Mouse (Mus musculus): ENCODE data around the gene Neu1. TPM values are rescaled to one million over a fixed set of nuclear protein-coding genes. Genes with fewer than 3 reads are reported as not detected.
"Not testable (repeated sequence)": the region's sequence is repeated elsewhere in the genome, so short reads cannot be mapped to it uniquely, and the experiment has no call there.

Gene Neu1
- total RNA-seq, 2 experiments from 2014 or later = 8.0 to 8.5 TPM

DNA sequence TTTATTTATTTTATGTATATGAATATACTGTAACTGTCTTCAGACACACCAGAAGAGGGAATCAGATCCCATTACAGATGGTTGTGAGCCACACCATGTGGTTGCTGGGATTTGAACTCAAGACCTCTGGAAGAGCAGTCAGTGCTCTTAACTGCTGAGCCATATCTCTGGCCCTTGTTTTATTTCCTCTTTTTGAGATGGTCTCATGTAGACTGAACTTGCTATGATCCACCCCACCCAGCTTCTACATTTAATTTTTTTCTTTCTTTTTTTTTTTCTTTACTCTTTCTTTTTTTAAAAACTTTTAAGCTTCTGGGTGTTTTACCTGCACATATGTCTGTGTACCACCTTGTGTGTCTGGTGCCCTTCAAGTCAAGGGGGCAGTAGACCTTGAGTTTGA, 30.2 kb upstream of the Neu1 start:
- DNase-seq; intact Hi-C loops (cut with DNase I): not testable (repeated sequence)

DNA sequence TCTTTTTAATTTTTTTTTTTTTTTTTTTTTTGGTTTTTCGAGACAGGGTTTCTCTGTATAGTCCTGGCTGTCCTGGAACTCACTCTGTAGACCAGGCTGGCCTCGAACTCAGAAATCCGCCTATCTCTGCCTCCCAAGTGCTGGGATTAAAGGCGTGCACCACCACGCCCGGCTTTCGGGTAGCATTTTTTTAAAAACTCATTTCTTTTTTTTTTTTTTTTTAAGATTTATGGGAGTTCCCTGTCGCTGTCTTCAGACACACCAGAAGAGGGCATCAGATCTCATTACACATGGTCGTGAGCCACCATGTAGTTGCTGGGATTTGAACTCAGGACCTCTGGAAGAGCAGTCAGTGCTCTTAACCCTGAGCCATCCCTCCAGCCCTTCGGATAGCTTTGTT, 29.1 kb upstream of the Neu1 start:
- DNase-seq; intact Hi-C loops (cut with DNase I): not testable (repeated sequence)

DNA sequence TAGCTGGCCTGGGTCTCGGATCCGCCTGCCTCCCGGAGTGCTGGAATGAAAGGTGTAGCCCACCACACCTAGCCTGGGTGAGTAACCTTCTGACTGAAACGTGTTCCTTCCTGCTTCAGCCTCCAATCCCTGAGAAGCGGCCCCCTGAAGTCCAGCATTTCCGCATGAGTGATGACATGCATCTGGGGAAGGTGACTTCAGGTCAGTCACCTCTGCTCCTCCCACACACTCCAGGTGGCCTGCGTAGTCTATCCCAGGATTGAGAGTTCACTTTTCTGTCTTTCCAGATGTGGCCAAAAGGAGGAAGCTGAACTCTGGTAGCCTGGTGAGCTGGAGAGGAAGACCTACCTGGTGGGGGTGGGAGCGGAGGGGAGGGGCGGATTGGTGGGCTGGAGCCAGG, 28.2 kb upstream of the Neu1 start:
- DNase-seq = no peak
- intact Hi-C loops (cut with DNase I) = no loop called here

DNA sequence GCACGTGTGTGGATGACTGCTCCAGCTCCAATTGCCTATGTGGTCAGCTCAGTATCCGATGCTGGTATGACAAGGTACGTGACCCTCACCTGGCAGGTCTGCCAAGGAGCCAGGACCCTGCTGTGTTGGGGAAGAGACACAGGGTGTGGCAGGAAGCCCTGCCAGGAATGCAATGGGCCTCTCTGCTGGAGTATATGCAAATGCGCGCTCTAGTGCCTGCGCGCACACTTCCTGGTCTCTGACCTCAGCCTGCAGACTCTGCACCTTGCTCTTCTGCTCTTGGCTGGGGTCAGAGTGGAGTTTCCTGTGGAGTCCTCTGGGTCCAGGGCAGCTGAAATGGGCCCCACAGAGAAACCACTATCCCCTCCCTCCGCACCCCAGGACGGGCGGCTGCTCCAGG, 20.1 kb upstream of the Neu1 start:
- intact Hi-C loops (cut with DNase I) = no loop called here
- no peak for DNase-seq

DNA sequence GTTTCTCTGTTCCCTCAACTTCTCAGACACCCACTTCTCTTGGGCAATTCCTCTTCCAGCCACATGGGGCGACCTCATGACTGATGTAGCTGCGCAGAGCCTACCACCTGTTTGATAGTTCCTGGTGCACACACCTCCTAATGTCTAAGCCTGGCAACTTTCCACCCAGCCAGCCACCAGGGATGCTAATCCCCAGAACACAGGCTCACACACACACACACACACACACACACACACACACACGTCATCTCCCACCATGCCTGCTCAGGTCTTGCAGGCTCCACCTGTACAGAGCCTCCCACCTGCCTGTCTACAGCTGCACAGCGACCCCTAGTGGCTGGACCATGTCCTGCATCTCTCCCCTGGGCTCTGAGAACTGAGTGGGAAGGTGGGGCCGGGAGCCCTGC, 19.1 kb upstream of the Neu1 start:
- intact Hi-C loops (cut with DNase I) = loop anchor here (1.0 kb wide), 1 partner anchor 58 kb away; no protein-coding TSS in a partner anchor
- peak in 1 of 2 experiments; percentile 75 for DNase-seq

DNA sequence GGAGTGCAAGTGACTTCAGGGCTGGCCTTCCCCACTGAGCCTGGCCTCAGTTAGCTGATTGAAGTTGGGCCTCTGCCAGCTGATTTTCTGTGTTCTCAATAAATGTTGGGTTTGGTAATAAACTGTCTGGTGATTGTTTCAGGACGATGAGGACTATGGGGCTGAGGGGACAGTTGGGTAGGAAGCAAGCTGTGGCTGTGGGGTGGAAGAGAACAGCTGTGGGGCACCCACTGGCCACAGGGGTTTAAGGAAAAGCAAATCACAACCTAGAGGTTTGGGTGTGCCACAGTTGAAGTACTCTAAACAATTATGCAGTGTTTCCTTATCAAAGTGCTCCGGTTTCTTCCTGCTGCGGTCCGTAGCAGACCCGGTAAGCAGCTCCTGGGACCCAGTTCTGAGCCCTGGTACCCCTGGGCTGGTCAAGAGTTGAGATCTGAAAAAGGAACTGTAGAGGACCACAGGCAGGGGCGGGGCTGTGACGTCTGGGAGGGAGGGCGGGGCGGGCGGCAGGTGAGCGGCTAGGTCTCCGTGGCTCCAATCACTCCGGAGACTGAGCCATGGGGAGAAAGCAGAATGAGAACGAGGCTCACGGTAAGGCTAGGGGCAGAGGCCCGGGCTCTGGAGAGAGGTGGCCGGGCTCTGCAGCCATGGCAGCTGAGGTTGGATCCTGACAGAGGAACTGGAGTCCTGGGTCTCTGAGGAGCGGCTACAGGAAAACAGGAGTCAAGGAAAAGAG, 17.0 kb upstream of the Neu1 start, which contains the start of gene Slc44a4:
Slc44a4 (plus strand) TSS at position 537 of the 736 bp plus-strand sequence.
- intact Hi-C loops (cut with DNase I) = no loop called here
- DNase-seq = no peak

DNA sequence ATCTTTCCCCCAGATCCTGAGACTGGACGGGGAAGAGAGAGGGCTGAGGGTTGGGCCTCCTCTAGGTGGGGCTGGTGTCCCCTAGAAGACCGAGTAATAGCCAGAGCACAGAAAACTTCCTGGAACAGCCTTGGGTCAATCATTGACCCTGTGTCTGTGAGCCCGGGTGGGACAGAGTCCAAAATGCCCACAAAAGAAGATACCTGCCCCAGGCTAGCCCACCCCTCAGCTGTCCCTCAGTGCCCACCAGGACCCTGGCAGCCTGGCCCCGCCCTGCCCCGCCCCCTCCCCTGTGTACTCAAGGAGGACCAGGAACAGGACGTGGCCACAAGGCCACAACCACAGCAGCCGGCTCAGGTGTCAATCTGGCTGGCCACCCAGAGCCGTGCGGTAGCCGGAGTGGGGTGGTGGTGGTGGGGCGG, 15.6 kb upstream of the Neu1 start:
- intact Hi-C loops (cut with DNase I) = no loop called here
- no peak for DNase-seq

DNA sequence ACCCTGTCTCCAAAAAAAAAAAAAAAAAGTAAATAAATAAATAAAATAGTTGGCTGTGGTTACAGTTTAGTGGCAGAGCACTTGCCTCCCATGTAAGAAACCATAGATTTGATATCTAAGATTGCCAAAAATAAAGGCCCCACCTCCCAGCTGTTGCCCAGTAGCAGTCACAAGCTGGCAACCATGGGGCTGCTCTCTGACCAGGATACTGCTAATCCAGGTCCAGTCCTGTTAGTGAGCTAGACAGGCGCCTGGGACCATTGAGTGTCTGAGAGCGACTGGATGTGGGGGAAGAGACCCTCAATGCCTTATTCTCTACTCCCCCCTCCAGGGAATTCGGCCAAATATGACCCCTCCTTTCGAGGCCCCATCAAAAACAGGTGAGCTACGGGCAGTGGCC, 14.7 kb upstream of the Neu1 start:
- intact Hi-C loops (cut with DNase I) = no loop called here
- DNase-seq = no peak

DNA sequence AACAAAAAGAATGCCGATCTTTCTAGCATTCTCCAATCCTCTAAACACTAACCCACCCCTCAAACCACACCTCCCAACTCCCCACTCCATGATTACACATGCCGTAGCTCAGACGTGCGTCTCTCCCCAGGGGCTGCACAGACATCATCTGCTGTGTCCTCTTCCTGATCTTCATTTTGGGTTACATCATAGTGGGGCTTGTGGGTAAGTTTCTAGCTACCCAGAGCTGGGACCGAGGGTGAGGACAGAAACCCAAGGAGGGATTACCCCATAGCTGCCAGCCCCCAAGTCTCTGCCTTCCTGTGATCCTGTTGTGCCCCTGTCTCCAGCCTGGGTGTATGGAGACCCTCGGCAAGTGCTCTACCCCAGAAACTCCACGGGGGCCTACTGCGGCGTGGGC, 13.9 kb upstream of the Neu1 start:
- intact Hi-C loops (cut with DNase I) = no loop called here
- no peak for DNase-seq

DNA sequence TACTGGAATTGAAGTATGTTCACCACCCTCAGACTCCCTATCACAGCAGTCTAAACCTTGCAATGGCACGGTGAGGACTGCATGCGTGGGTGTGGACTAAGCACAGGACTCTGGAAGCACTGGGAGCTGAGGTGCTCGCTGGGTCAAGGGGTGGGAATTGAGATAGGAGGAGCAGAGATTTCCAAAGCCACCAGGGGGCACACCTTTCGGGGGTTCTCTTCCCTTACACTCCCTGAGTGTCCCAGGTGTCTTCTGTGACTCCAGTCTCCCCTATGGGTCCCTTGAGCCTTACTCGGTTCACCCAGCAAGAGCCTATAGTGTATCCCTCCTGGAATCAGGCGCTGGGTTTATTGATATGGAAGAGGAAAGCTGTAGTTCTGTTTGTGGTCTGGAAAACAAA, 8.1 kb upstream of the Neu1 start:
- intact Hi-C loops (cut with DNase I) = no loop called here

DNA sequence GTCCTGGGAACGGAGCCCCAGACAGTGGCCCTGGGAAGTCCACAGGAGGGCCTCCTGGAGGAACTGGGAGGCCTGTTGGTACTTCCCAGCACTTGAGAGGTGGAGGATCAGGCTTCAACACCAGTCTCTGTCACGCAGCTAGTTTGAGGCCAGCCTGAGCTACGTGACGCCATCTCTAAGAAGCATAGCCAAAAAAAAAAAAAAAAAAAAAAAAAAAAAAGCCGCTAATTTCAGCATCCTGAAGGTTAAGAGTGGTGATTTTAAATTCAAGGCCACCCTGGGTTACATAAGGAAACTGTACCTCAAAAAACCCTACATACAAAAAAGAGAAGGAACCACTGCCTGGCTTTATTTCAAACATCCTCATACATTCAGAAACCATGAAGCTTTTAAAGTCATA, 6.8 kb upstream of the Neu1 start:
- DNase-seq = no peak
- intact Hi-C loops (cut with DNase I) = no loop called here

More for the DNA sequence above, 8.1 kb upstream of the Neu1 start:
- DNase-seq = no peak

DNA sequence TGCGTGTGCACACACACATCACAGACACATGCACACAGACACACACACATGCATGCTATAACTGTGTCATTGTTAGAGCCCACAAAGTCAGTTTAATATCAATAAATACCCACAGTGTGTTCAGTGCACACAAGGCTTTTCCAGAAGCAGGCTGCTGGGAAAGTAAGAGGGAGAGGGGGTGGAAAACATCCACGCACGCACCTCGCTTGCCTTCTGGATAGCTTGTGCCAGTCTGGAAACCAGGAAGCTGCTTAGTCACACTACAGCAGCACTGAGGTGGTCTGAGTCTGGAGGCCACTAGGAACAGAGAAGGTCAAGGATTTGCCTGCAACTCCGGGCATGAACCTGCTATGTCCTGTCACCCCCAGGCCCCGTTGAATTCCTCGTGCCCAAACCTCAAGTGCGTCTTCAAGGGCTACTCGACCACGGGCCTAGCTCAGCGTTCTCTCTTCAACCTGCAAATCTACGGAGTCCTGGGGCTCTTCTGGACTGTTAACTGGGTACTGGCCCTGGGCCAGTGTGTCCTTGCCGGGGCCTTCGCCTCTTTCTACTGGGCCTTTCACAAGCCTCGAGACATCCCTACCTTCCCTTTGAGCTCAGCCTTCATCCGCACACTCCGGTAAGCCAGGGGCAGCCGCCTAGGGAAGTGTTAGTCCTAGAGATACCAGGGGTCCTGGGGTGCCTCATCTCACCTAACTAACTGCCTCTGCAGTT, 3.6 kb upstream of the Neu1 start:
- intact Hi-C loops (cut with DNase I) = no loop called here
- DNase-seq = no peak

DNA sequence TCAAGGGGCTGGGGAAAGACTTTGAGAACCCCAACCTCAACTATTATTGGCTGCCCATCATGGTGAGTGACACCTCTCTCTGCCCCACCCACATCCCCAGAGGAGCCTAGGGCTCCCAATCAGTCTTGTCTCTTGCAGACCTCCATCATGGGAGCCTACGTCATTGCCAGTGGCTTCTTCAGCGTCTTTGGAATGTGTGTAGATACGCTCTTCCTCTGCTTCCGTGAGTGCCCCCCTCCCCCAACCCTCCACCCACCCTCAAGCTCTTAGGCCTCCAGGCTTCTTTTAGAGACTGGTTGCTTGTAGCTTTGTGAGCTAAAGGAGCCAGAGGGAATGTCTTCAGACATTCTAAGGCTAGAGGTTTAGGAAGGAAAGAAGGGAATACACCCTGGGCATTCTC, 2.2 kb upstream of the Neu1 start:
- DNase-seq = no peak
- intact Hi-C loops (cut with DNase I) = no loop called here

DNA sequence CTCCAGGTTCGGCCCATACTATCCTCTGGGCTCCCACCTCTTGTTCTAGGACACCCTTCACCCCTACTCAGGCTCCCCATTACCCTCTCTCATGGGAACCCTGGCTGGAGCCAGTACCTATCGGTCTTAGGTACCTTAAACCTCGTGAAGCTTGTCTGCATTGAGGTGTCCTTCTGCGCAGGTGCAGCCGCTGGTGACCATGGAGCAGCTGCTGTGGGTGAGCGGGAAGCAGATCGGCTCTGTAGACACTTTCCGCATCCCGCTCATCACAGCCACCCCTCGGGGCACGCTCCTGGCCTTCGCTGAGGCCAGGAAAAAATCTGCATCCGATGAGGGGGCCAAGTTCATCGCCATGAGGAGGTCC, 664 bp downstream of the Neu1 start:
- DNase-seq = no peak
- intact Hi-C loops (cut with DNase I) = loop anchor here (10.0 kb wide), 1 partner anchor 53 kb away; the partner anchor contains the start of gene Lsm2

DNA sequence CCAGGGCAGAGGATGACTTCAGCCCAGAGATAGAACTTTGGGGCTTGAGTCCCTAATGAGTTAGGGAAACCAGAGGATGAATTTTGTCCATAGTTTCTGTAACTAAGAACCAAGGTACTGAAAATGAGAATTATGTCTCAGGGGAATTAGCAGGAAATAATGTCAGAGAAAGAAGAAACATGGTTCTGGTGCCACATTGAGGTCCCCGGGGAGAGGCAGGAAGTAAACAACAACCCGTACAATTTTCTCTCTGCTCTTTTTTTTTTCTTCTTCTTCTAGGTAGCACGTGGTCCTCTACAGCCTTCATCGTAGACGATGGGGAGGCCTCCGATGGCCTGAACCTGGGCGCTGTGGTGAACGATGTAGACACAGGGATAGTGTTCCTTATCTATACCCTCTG, 1.2 kb downstream of the Neu1 start:
- intact Hi-C loops (cut with DNase I) = loop anchor here (10.0 kb wide), 1 partner anchor 53 kb away; the partner anchor contains the start of gene Lsm2

DNA sequence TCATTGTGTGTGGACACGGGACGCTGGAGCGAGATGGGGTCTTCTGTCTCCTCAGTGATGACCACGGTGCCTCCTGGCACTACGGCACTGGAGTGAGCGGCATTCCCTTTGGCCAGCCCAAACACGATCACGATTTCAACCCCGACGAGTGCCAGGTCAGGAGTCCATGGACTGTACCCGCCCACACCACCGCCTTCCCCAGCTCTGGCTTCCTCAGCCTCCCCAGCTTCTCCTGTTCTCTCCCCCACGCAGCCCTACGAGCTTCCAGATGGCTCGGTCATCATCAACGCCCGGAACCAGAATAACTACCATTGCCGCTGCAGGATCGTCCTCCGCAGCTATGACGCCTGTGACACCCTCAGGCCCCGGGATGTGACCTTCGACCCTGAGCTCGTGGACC, 3.0 kb downstream of the Neu1 start:
- no peak for DNase-seq
- intact Hi-C loops (cut with DNase I) = loop anchor here (10.0 kb wide), 1 partner anchor 51 kb away; the partner anchor contains the start of gene Lsm2

More for the DNA sequence above, 1.2 kb downstream of the Neu1 start:
- no peak for DNase-seq

DNA sequence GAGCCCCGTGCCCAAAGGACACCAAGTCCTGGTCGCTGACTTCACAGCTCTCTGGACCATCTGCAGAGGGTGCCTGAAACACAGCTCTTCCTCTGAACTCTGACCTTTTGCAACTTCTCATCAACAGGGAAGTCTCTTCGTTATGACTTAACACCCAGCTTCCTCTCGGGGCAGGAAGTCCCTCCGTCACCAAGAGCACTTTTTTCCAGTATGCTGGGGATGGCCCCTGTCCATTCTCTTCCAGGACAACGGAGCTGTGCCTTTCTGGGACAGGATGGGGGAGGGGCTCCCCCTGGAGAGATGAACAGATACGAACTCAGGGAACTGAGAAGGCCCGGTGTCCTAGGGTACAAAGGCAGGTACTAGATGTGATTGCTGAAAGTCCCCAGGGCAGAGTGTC, 3.8 kb downstream of the Neu1 start:
- intact Hi-C loops (cut with DNase I) = loop anchor here (10.0 kb wide), 1 partner anchor 50 kb away; the partner anchor contains the start of gene Lsm2
- DNase-seq = no peak

DNA sequence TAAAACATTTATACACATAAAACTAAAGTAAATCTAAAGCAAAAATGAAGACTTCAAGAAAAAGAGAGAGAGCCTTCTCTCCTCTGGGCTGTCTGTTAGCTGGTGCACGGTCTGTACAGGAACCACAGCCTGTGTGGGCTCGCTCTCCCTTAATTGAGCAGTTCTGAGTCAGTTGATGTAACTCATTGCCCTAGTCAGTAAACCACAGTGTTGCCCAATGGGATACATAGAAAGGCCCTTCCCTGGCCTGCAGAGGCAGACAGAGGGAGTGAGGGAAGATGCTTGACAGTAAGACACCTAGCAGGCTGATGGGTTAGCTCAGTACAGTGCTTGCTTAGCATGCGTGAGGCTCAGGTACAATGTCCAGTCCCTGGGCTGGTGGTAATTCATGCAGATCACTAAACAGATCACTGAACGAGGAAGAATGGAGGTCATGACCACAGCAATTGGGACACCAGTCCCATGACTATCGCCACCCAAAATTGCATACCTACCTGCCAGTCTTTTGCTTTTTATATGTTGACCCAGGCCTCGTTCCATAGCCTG, 7.0 kb downstream of the Neu1 start:
- intact Hi-C loops (cut with DNase I) = loop anchor here (10.0 kb wide), 1 partner anchor 47 kb away; the partner anchor contains the start of gene Lsm2
- DNase-seq = no peak

DNA sequence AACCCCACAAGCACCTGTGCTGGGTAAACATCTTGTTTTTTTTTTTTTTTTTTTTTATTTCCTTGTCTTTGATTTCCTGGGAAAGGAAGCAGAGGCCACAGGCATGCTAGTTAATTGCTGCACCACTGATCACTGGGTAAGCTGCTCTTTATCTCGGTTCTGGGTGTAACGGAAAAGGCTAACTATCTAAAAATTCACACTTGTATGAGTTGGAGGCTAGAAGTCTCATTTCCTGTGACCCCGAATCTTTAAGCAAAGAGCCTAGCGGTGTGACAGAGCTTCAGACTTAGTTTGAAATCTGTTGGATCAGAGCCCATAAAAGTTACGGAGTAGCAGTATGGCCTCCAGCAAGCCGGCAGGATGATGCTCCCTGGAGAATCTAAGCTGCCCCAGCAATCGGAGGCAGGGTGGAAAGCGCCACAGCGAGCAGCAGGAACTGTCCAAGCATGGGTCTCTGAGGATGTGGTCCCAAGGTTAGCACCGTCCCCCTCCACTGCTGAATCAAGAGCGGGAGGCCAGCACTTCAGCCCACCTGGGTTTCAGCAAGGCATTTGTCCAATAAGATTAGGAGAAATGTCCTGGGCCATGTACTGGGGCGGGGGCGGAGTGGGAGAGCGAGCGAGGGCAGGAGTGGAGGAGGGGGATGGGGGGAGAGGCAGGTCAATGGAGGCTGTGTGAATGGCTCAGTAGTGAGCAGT, 10.4 kb downstream of the Neu1 start:
- DNase-seq = no peak

DNA sequence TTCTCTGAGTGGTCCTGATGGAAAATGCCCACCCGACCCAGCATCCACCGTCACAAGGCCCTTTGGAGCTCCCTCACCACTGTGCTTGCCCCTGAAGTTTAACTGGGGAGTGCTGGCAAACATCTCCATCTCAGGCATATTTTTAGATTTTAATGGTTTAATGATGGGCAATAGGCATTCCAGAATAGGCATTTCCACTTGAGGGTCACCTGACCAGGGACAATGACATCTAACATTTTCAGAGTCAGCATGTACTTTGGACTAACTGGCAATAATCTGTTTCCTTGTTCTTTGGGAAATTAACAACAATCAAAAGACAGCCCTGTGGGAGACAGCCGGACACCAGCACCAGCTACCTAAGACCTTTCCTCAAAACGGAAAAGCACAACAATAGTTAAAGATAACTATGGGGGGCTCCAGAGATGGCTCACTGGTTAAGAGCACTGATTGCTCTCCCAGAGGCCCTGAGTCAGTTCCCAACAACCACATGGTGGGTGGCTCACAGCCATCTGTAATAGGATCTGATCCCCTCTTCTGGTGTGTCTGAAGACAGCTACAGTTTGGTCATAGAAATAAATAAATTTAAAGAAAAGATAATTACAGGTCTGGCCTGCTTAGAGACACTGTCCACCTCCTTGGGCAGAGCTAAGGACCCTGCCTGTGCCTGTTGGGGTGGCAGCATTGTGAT, 12.2 kb downstream of the Neu1 start:
- intact Hi-C loops (cut with DNase I) = no loop called here
- no peak for DNase-seq

More for the DNA sequence above, 10.4 kb downstream of the Neu1 start:
- intact Hi-C loops (cut with DNase I) = no loop called here

Data from gastrocnemius, postnatal 36 days (tissue).